Comparison of ENCODE assay signal across 25 mouse cellular contexts in the genomic region with DNA sequence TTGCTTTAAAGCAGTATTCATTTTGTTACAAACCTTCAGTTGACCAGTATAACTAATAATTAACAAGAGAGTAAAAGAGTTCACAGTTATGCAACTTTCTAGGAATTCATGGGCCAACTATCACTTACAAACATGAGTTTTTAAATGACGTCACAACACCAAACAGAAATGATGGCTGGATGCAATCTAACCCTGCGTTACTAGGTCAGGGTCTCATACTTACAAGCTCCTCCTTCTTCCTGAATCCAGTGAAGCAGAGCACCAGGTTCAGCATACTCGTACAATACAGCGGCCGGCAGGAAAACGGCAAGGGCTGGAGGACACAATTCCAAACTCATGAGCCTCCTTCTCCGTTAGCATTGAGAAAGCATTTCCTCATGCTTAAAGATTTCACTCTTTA. TPM values are rescaled to one million over a fixed set of nuclear protein-coding genes. Genes with fewer than 3 reads are reported as not detected.
DNase-seq lines count a peak whose midpoint lies in the region; ATAC-seq and TF ChIP-seq lines count a peak whose summit lies in the region.
"Had no signal": no experiment of that assay in that cellular context is flagged by ENCODE, and none has a peak within 500 bp of the region (broad histone marks: within the 10 kb centered on the region; RNA-seq: fewer than 3 reads in every experiment).

No protein-coding gene starts in this region.

- peak; percentile 28; the same call in 1 of the 2 replicates for ATAC-seq in intestine, postnatal 0 days
- ATAC-seq in intestine, embryonic 16.5 days = no peak
- peak; percentile 78; the same call in 1 of the 2 replicates for ATAC-seq in kidney, embryonic 16.5 days (ENCODE audit: low FRiP score, low TSS enrichment)
- peak; percentile 91 for ATAC-seq in liver, embryonic 16.5 days (ENCODE audit: low read depth)
- ATAC-seq: forebrain, embryonic 16.5 days; hindbrain, embryonic 16.5 days; intestine, embryonic 15.5 days had no signal

- H3K4me2 ChIP-seq in intestine, postnatal 0 days (replicated peaks; ENCODE audit: low read depth) = no peak overlapping the region
- no peak overlapping the region for H3K4me2 ChIP-seq in intestine, embryonic 16.5 days (ENCODE audit: low read depth, low read length)
- no peak overlapping the region for H3K4me2 ChIP-seq in kidney, embryonic 16.5 days (replicated peaks; ENCODE audit: low read depth, low read length)
- H3K4me2 ChIP-seq in liver, embryonic 16.5 days (ENCODE audit: low read depth, low read length) = 0 out of 2 replicates have a peak overlapping the region, but pooled peaks have one; percentile 13
- H3K4me2 ChIP-seq: heart, embryonic 11.5 days; intestine, embryonic 15.5 days; limb, embryonic 12.5 days; midbrain, embryonic 12.5 days had no signal

- no peaks in the 10 kb centered on the region for H3K4me1 ChIP-seq in intestine, postnatal 0 days (replicated peaks; ENCODE audit: control insufficient read depth, insufficient read depth, low read length)
- no peaks in the 10 kb centered on the region for H3K4me1 ChIP-seq in intestine, embryonic 16.5 days (ENCODE audit: control insufficient read depth, insufficient read depth, low read length)
- H3K4me1 ChIP-seq in kidney, embryonic 16.5 days (ENCODE audit: insufficient read depth, low read length) = no peaks in the 10 kb centered on the region
- no peaks in the 10 kb centered on the region for H3K4me1 ChIP-seq in liver, embryonic 16.5 days (ENCODE audit: control insufficient read depth, low read depth, low read length)
- H3K4me1 ChIP-seq: forebrain, embryonic 10.5 days; hindbrain, embryonic 10.5 days; intestine, embryonic 15.5 days; limb, embryonic 12.5 days; midbrain, embryonic 12.5 days had no signal

- no peak for TF ChIP-seq CTCF in intestine, postnatal 0 days (IDR thresholded peaks at IDR 0.05; ENCODE audit: low read depth)

- H3K9me3 ChIP-seq in intestine, postnatal 0 days (ENCODE audit: control insufficient read depth) = no peaks in the 10 kb centered on the region
- no peaks in the 10 kb centered on the region for H3K9me3 ChIP-seq in intestine, embryonic 16.5 days (ENCODE audit: control insufficient read depth, low read length)
- H3K9me3 ChIP-seq in kidney, embryonic 16.5 days (ENCODE audit: low read length) = no peaks in the 10 kb centered on the region
- no peaks in the 10 kb centered on the region for H3K9me3 ChIP-seq in liver, embryonic 16.5 days (replicated peaks; ENCODE audit: control insufficient read depth, low read length)
- H3K9me3 ChIP-seq: forebrain, embryonic 10.5 days; hindbrain, embryonic 10.5 days; intestine, embryonic 15.5 days; limb, embryonic 12.5 days; midbrain, embryonic 12.5 days had no signal

- no peak overlapping the region for H3K4me3 ChIP-seq in intestine, postnatal 0 days (ENCODE audit: low read depth, low read length)
- no peak overlapping the region for H3K4me3 ChIP-seq in intestine, embryonic 16.5 days (ENCODE audit: low read length)
- H3K4me3 ChIP-seq in kidney, embryonic 16.5 days (ENCODE audit: low read length) = no peak overlapping the region
- H3K4me3 ChIP-seq in liver, embryonic 16.5 days (ENCODE audit: low read depth, low read length) = no peak overlapping the region
- H3K4me3 ChIP-seq: forebrain, embryonic 10.5 days; hindbrain, embryonic 10.5 days; intestine, embryonic 15.5 days; limb, embryonic 12.5 days; midbrain, embryonic 12.5 days had no signal

- 0 out of 2 replicates have a peak overlapping the region, but pooled peaks have one; percentile 7 for H3K27ac ChIP-seq in intestine, postnatal 0 days (ENCODE audit: low read depth, low read length)
- H3K27ac ChIP-seq in intestine, embryonic 16.5 days (ENCODE audit: low read length) = no peak overlapping the region
- no peak overlapping the region for H3K27ac ChIP-seq in kidney, embryonic 16.5 days (ENCODE audit: low read length)
- peak overlapping the region; percentile 41 for H3K27ac ChIP-seq in liver, embryonic 16.5 days (ENCODE audit: low read length)
- H3K27ac ChIP-seq: forebrain, embryonic 10.5 days; hindbrain, embryonic 10.5 days; intestine, embryonic 15.5 days; limb, embryonic 12.5 days; midbrain, embryonic 12.5 days had no signal

- peaks cover 16% of the 10 kb centered on the region for H3K36me3 ChIP-seq in intestine, postnatal 0 days (ENCODE audit: control insufficient read depth, insufficient read depth)
- peaks cover 15% of the 10 kb centered on the region; the same call in 1 of the 2 replicates for H3K36me3 ChIP-seq in intestine, embryonic 16.5 days (ENCODE audit: control insufficient read depth, insufficient read depth, low read length)
- H3K36me3 ChIP-seq in kidney, embryonic 16.5 days (ENCODE audit: insufficient read depth, low read length) = peaks cover 49% of the 10 kb centered on the region
- H3K36me3 ChIP-seq in liver, embryonic 16.5 days (ENCODE audit: control insufficient read depth, insufficient read depth) = peaks cover 58% of the 10 kb centered on the region

- no peaks in the 10 kb centered on the region for H3K27me3 ChIP-seq in intestine, postnatal 0 days (replicated peaks; ENCODE audit: control insufficient read depth, insufficient read depth, low read length)
- H3K27me3 ChIP-seq in intestine, embryonic 16.5 days (replicated peaks; ENCODE audit: control insufficient read depth, insufficient read depth, low read length) = no peaks in the 10 kb centered on the region
- H3K27me3 ChIP-seq in kidney, embryonic 16.5 days (ENCODE audit: insufficient read depth, low read length) = no peaks in the 10 kb centered on the region
- no peaks in the 10 kb centered on the region for H3K27me3 ChIP-seq in liver, embryonic 16.5 days (ENCODE audit: control insufficient read depth, insufficient read depth, low read depth, low read length)
- H3K27me3 ChIP-seq: intestine, embryonic 15.5 days; limb, embryonic 12.5 days; midbrain, embryonic 12.5 days had no signal

- peak; percentile 27 for DNase-seq in ES-CJ7 (ENCODE audit: low read depth, low spot score)
- DNase-seq in embryo, embryonic 9.5 days (ENCODE audit: extremely low spot score) = no peak
- DNase-seq in heart, postnatal 14 days = no peak
- DNase-seq: adrenal gland, adult 2 months; cerebellum, adult 11 months; cerebellum, postnatal 10 days; gastrocnemius, postnatal 14 days; heart, adult 11 months; layer of hippocampus, postnatal 36 days; lung, adult 2 months; lung, postnatal 14 days; retina, postnatal 1 day; thymus, postnatal 25 days had no signal

- intact Hi-C loops in heart, postnatal 14 days (cut with DNase I) = no loop called here

- H3K9ac ChIP-seq in intestine, postnatal 0 days (ENCODE audit: low read depth, low read length) = no peak overlapping the region
- H3K9ac ChIP-seq in intestine, embryonic 16.5 days (ENCODE audit: low read depth, low read length) = no peak overlapping the region
- H3K9ac ChIP-seq in kidney, embryonic 16.5 days (replicated peaks; ENCODE audit: low read length) = no peak overlapping the region
- no peak overlapping the region for H3K9ac ChIP-seq in liver, embryonic 16.5 days (ENCODE audit: low read depth, low read length)
- H3K9ac ChIP-seq: intestine, embryonic 15.5 days; limb, embryonic 12.5 days; midbrain, embryonic 12.5 days had no signal

- whole genome bisulfite sequencing in intestine, postnatal 0 days = 75% methylated on average over 7 of the region's 7 CpGs
- 86% methylated on average over 7 of the region's 7 CpGs for WGBS in intestine, embryonic 16.5 days
- WGBS in kidney, embryonic 16.5 days = 71% methylated on average over 7 of the region's 7 CpGs
- 73% methylated on average over 7 of the region's 7 CpGs for WGBS in liver, embryonic 16.5 days (ENCODE audit: insufficient replicate concordance)

RNA-seq across cellular contexts. Expression of a gene that starts 7.9 kb away (rescaled TPM):
- 8.4 and 9.1 TPM in 2 replicates for polyA plus RNA-seq in intestine, postnatal 0 days (2015; fragmentation: Nextera tagmentation; extraction: Ambion mirVana)
- polyA plus RNA-seq in intestine, embryonic 16.5 days (2015; fragmentation: Nextera tagmentation; extraction: Ambion mirVana) = 38.6 and 41.7 TPM in 2 replicates
- polyA plus RNA-seq in kidney, embryonic 16.5 days (2015; fragmentation: Nextera tagmentation; extraction: Ambion mirVana) = 58.9 and 63.9 TPM in 2 replicates
- 37.1 and 40.7 TPM in 2 replicates for polyA plus RNA-seq in liver, embryonic 16.5 days (2015; fragmentation: Nextera tagmentation; extraction: Ambion mirVana)
- total RNA-seq in heart, postnatal 14 days (2021) = 1 to 10 TPM; 2.7 to 4.9 TPM

RNA-seq across cellular contexts. Expression of a gene that starts 37.0 kb away (rescaled TPM):
- polyA plus RNA-seq in intestine, postnatal 0 days (2015; fragmentation: Nextera tagmentation; extraction: Ambion mirVana) = 12.6 and 15.0 TPM in 2 replicates
- 9.4 and 10.1 TPM in 2 replicates for polyA plus RNA-seq in intestine, embryonic 16.5 days (2015; fragmentation: Nextera tagmentation; extraction: Ambion mirVana)
- 25.3 and 26.6 TPM in 2 replicates for polyA plus RNA-seq in kidney, embryonic 16.5 days (2015; fragmentation: Nextera tagmentation; extraction: Ambion mirVana)
- 6.1 and 7.2 TPM in 2 replicates for polyA plus RNA-seq in liver, embryonic 16.5 days (2015; fragmentation: Nextera tagmentation; extraction: Ambion mirVana)
- 100 to 1,000 TPM; 165 to 174 TPM for total RNA-seq in heart, postnatal 14 days (2021)

Comparison
In these comparisons a context has a peak if more than half of its experiments do, and no peak if none do; other contexts are left out.
1. H3K27ac ChIP-seq: peak in intestine, postnatal 0 days (single experiment) and liver, embryonic 16.5 days (single experiment); none in intestine, embryonic 16.5 days (single experiment) and kidney, embryonic 16.5 days (single experiment).